Mouse (Mus musculus) lung, postnatal 10 days (tissue): ENCODE measurements around the gene Bmpr2.
A peak's percentile ranks its signal among the peaks of the same experiment; 100 is the strongest.

ENCODE experiments used
- DNase-seq: peaks from one replicate; pipeline ENCODE4 v3.0.0; 2021

Gene Bmpr2

GRCm38 (mm10) chr1:59902634-59903033 is 139.4 kb downstream of the Bmpr2 start:
- DNase-seq, result peak; percentile 66

- DNase-seq, result no peak
Measured at GRCm38 (mm10) chr1:59904630-59905295, 141.6 kb downstream of the Bmpr2 start.

- DNase-seq, result no peak
Measured at GRCm38 (mm10) chr1:59905916-59906315, 142.7 kb downstream of the Bmpr2 start.

- no peak for DNase-seq
Measured at GRCm38 (mm10) chr1:59906819-59907521, 143.8 kb downstream of the Bmpr2 start.

GRCm38 (mm10) chr1:59907700-59908099 is 144.5 kb downstream of the Bmpr2 start:
- no peak for DNase-seq

- DNase-seq, result no peak
Measured at GRCm38 (mm10) chr1:59910941-59911340, 147.7 kb downstream of the Bmpr2 start.

- peak; percentile 99 for DNase-seq
Measured at GRCm38 (mm10) chr1:59912413-59913157, 149.4 kb downstream of the Bmpr2 start, which contains the start of gene Fam117b. Fam117b (plus strand) TSS chr1:59913006.

- DNase-seq, result peak; percentile 50
Measured at GRCm38 (mm10) chr1:59913195-59913868, 150.1 kb downstream of the Bmpr2 start.

GRCm38 (mm10) chr1:59913869-59914225 is 150.6 kb downstream of the Bmpr2 start:
- peak; percentile 39 for DNase-seq

GRCm38 (mm10) chr1:59914799-59915198 is 151.6 kb downstream of the Bmpr2 start:
- no peak for DNase-seq

GRCm38 (mm10) chr1:59915843-59916610 is 152.8 kb downstream of the Bmpr2 start:
- DNase-seq, result no peak

- DNase-seq, result no peak
Measured at GRCm38 (mm10) chr1:59917401-59917800, 154.2 kb downstream of the Bmpr2 start.

GRCm38 (mm10) chr1:59918075-59918474 is 154.9 kb downstream of the Bmpr2 start:
- DNase-seq, result no peak

GRCm38 (mm10) chr1:59923201-59923600 is 160.0 kb downstream of the Bmpr2 start:
- DNase-seq, result no peak

GRCm38 (mm10) chr1:59923673-59924072 is 160.5 kb downstream of the Bmpr2 start:
- DNase-seq, result no peak

- DNase-seq, result no peak
Measured at GRCm38 (mm10) chr1:59924411-59924810, 161.2 kb downstream of the Bmpr2 start.

- DNase-seq, result no peak
Measured at GRCm38 (mm10) chr1:59926021-59926672, 162.9 kb downstream of the Bmpr2 start.

GRCm38 (mm10) chr1:59927131-59927680 is 164.0 kb downstream of the Bmpr2 start:
- DNase-seq, result no peak
